Mouse (Mus musculus): ENCODE measurements at regions not wholly inside any gene's neighbourhood (a gene's known extent, or its start where the extent isn't known, plus 50 kb on each side); places are given as distances from the start of the nearest gene placed in this dataset.

- TF ChIP-seq EP300 (IDR thresholded peaks at IDR 0.05; ENCODE audit: low read depth), result no peak
- no peak for TF ChIP-seq CTCF (IDR thresholded peaks at IDR 0.05; ENCODE audit: low read depth)
Observed at GRCm38 (mm10) chr2:103872277-103872636, 74.8 kb upstream of the Caprin1 start.
